Mouse (Mus musculus): ENCODE data around the gene Ssc5d.

Gene Ssc5d

GRCm38 (mm10) chr7:4919971-4920370, 5.6 kb upstream of the Ssc5d start:
- no peak for DNase-seq (ENCODE audit: low spot score in 2 of 2)

DNA sequence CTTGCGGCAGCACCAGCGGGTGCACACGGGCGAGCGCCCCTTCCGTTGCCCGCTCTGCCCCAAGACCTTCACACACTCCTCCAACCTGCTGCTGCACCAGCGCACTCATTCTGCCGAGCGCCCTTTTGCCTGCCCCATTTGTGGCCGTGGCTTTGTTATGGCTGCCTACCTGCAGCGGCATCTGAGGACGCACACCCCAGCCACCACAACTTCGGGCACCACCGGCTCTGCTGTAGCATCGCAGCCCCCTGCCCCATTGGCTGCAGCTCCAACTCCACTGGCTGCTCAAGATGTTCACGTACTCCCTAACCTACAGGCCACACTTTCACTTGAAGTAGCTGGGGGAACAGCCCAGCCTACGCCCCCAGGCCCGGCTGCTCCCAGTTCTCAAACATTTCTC, 5.1 kb upstream of the Ssc5d start:
- DNase-seq (ENCODE audit: low spot score in 2 of 2), result peak in 1 of 2 experiments; percentile 60

GRCm38 (mm10) chr7:4920976-4921823, 4.4 kb upstream of the Ssc5d start:
- DNase-seq (ENCODE audit: low spot score in 2 of 2), result peak in 1 of 2 experiments; percentile 65

- no peak for DNase-seq (ENCODE audit: low spot score in 2 of 2)
Measured at GRCm38 (mm10) chr7:4921824-4922482, 3.6 kb upstream of the Ssc5d start, which contains the start of gene Nat14. Gene Nat14 (plus strand): TSS chr7:4922028.

GRCm38 (mm10) chr7:4922508-4922907, 3.1 kb upstream of the Ssc5d start:
- DNase-seq (ENCODE audit: low spot score in 2 of 2), result peak in 1 of 2 experiments; percentile 61

- no peak for DNase-seq (ENCODE audit: low spot score in 2 of 2)
Measured at GRCm38 (mm10) chr7:4922931-4923565, 2.5 kb upstream of the Ssc5d start.

DNA sequence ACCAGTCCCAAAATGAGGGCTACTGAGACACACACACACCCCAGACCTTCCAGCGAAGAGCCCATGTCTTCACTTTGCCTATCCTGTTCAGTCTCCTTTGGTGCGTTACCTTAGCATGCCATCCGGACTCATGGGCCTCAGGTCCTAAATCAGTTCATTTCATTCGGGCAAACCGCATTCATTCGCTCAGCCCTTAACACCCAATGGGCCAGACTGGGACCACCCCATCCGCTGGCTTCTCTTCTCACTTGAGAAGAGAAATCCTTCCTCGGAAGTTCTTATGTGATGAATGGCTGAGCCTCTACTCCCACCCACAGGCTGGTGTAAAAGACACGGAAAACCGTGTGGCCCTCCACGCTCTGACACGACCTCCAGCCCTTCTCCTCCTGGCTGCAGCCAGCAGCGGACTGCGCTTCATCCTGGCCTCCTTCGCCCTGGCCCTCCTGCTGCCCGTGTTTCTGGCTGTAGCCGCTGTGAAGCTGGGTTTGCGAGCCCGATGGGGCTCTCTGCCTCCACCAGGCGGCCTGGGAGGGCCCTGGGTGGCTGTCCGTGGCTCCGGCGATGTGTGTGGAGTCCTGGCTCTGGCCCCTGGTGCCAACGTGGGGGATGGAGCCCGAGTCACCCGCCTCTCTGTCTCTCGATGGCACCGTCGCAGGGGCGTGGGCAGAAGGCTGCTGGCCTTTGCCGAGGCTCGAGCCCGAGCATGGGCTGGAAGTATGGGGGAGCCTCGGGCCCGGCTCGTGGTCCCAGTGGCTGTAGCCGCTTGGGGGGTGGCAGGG, 1.8 kb upstream of the Ssc5d start:
- no peak for DNase-seq (ENCODE audit: low spot score in 2 of 2)

- no peak for DNase-seq (ENCODE audit: low spot score in 2 of 2)
Measured at GRCm38 (mm10) chr7:4924483-4924882, 1.1 kb upstream of the Ssc5d start.

- no peak for DNase-seq (ENCODE audit: low spot score in 2 of 2)
Measured at GRCm38 (mm10) chr7:4924891-4925301, 689 bp upstream of the Ssc5d start.

- DNase-seq (ENCODE audit: low spot score in 2 of 2), result no peak
Measured at GRCm38 (mm10) chr7:4926849-4927248, 1.3 kb downstream of the Ssc5d start.

GRCm38 (mm10) chr7:4927711-4928110, 2.1 kb downstream of the Ssc5d start:
- no peak for DNase-seq (ENCODE audit: low spot score in 2 of 2)

GRCm38 (mm10) chr7:4928323-4928722, 2.7 kb downstream of the Ssc5d start:
- peak in 1 of 2 experiments; percentile 58 for DNase-seq (ENCODE audit: low spot score in 2 of 2)

DNA sequence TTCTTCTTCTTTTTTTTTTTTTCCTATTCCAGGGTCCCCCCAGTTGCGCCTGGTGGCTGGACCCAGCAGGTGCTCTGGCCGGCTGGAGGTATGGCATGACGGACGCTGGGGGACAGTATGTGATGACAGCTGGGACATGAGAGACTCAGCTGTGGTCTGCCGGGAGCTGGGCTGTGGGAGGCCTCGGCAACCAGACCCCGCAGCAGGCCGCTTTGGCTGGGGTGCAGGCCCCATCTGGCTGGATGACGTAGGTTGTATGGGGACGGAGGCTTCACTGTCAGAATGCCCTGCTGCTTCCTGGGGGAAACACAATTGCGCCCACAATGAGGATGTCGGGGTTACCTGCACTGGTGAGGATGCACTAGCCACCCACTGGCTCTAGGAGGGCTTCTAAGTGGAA, 7.5 kb downstream of the Ssc5d start:
- DNase-seq (ENCODE audit: low spot score in 2 of 2), result no peak

DNA sequence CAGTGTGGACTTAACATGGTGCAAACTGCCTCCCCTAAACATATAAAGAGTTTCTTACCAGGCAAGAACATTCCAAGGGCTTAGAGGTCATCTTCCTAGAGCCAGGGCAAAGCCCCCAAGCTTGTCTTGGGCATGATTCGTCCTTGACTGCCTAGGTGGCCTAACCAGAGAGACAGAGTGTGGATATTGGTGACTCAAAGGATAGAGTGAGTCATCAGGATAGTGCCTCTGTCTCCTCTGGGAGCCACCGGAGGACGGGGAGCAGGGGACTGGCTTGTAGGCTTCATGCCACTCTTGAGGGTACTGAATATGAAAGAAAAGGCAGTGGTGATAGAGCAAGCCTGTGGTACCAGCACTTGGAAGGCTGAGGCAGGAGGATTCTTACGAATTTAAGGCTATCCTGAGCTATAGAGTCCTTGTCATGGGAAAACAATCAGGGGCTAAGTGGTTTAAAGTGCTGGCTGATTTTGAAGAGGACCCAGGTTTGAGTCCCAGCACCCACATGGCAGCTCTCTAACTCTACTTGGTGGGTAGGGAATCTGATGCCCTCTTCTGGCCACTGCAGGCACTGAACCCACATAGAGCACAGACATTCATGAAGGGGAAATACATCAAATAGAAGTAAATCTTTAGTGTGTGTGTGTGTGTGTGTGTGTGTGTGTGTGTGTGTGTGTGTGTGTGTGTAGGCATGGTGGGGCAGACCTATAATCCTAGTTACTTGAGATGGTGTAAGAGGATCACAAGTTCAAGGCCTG, 8.8 kb downstream of the Ssc5d start:
- DNase-seq (ENCODE audit: low spot score in 2 of 2), result no peak

GRCm38 (mm10) chr7:4936832-4937231, 11.2 kb downstream of the Ssc5d start:
- peak in 1 of 2 experiments; percentile 60 for DNase-seq (ENCODE audit: low spot score in 2 of 2)

DNA sequence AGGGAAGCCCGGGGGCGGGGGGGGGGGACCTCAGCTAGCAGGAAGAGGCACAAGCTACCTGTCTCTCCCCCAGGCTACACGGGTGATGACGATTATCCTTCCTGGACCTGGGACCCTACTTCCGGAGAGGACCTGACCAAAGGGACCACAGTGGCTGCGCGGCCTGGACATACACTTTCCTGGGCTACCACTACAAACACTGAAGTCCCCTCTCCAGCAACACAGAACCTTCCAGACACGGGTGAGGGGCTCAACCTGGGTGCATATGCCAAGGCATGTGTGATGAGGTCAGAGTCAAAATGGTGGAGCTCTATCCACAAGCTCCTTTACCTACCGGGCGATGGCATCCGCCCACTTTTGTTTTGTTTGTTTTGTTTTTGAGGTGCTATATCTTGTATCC, 11.8 kb downstream of the Ssc5d start:
- DNase-seq (ENCODE audit: low spot score in 2 of 2), result peak in 1 of 2 experiments; percentile 61

DNA sequence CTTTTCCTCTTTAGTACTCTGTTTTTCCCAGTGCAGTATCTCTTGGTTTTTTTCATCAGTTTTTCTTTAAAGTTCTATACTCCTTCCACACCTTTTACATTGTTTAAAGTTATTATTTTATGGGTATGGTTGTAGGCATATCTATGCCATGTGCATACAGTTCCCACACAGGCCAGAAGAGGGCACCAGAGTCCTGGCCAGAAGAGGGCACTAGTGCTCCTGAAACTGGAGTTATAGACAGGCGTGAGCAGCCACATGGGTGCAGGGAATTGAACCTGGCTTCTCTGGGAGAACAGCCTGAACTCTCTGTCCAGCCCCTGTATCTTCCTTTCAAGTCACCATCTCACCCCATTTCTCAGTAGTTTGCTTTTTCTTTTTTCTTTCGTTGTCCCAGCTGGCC, 12.9 kb downstream of the Ssc5d start:
- peak; percentile 77 to 91 for DNase-seq (ENCODE audit: low spot score in 2 of 2)

- DNase-seq (ENCODE audit: low spot score in 2 of 2), result peak; percentile 80 to 95
Measured at GRCm38 (mm10) chr7:4940068-4940479, 14.5 kb downstream of the Ssc5d start.

- no peak for DNase-seq (ENCODE audit: low spot score in 2 of 2)
Measured at GRCm38 (mm10) chr7:4942673-4943072, 17.1 kb downstream of the Ssc5d start.

DNA sequence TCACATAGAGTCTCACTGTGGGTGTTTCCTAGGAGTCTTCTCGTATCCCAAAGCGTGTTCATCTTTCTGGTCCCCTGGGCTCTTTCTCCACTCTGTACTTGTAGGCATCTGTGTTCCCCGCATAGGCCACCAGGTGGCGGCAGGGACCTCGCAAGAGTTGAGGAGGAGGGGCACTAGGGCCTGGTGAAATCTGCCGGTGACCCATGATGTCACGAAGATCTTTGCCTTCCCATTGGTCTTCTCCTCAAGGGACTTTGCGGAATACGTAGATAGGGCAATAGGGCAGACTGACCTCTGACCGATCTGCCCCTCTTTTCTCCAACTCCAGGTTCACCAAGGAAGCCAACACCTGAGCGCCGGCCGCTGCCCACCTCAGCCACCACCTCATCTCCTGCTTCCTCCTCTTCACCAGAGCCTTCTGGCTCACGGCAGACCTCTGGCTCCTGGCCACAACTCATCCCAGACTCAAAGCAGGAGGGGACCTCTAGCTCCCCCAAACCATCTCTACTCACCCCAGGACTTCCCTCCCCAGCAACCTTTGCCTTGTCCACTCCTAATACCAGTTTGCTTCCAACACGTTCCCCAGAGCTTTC, 17.7 kb downstream of the Ssc5d start:
- peak; percentile 90 to 97 for DNase-seq (ENCODE audit: low spot score in 2 of 2)

GRCm38 (mm10) chr7:4947855-4948254, 22.3 kb downstream of the Ssc5d start:
- DNase-seq (ENCODE audit: low spot score in 2 of 2), result no peak

All from spleen, postnatal 4 days (tissue).